Mouse (Mus musculus) liver, adult 2 months (tissue): Measurements from ENCODE around the gene Nfu1. TPM values are rescaled to one million over a fixed set of nuclear protein-coding genes. Genes with fewer than 3 reads are reported as not detected.

ENCODE experiments used
- DNase-seq: peaks from one replicate; pipeline ENCODE4 v3.0.0-alpha.2; 2011; ENCODE audit warnings: low read depth, low spot score; ENCODE audit errors: extremely low read depth
- H3K27ac ChIP-seq: fragments of 200-500 bp; replicated peaks from 2 replicates; pipeline ENCODE4 v1.5.1; 2012; ENCODE audit warnings: low read depth, mild to moderate bottlenecking, control low read depth, inconsistent platforms, low read length; ENCODE audit not compliant: insufficient read depth
- H3K27me3 ChIP-seq: fragments of 200-500 bp; 2 replicates; pipeline ENCODE4 v1.6.1; 2012; ENCODE audit warnings: mild to moderate bottlenecking, moderate library complexity, low read length, inconsistent platforms; ENCODE audit not compliant: control insufficient read depth, insufficient read depth
- H3K36me3 ChIP-seq: fragments of 200-500 bp; 2 replicates; pipeline ENCODE4 v1.6.1; 2012; ENCODE audit warnings: low read length, inconsistent platforms; ENCODE audit not compliant: control insufficient read depth, insufficient read depth
- H3K4me1 ChIP-seq: fragments of 200-500 bp; 2 replicates; pipeline ENCODE4 v1.6.1; 2011; ENCODE audit warnings: low read length; ENCODE audit not compliant: control insufficient read depth, insufficient read depth
- H3K4me3 ChIP-seq: fragments of 200-500 bp; 2 replicates; pipeline ENCODE4 v1.5.1; 2011; ENCODE audit warnings: low read depth, mild to moderate bottlenecking, control low read depth, low read length, moderate library complexity; ENCODE audit not compliant: insufficient read depth
- H3K79me2 ChIP-seq: fragments of 200-500 bp; 2 replicates; pipeline ENCODE4 v1.6.1; 2012; ENCODE audit warnings: inconsistent platforms, mild to moderate bottlenecking, low read length, moderate library complexity; ENCODE audit not compliant: control insufficient read depth, insufficient read depth
- H3K9ac ChIP-seq: fragments of 200-500 bp; 2 replicates; pipeline ENCODE4 v1.6.1; 2012; ENCODE audit warnings: low read depth, mild to moderate bottlenecking, control low read depth, inconsistent platforms, low read length
- CTCF ChIP-seq: fragments of 200-500 bp; IDR thresholded peaks from 2 replicates; pipeline ENCODE4 v1.5.1; 2011; ENCODE audit warnings: low read depth, low read length, control low read depth
- POLR2A ChIP-seq: fragments of 200-500 bp; IDR thresholded peaks from 2 replicates; pipeline ENCODE4 v1.6.1; 2011; ENCODE audit warnings: low read length, control low read depth; ENCODE audit not compliant: insufficient read depth; ENCODE audit errors: extremely low read depth
- WGBS: fragments of 180-500 bp; shearing (Covaris S2); methylation state at CpG from one replicate; pipeline ENCODE4 v1.1.7; 2018; 5-methylcytosine and 5-hydroxymethylcytosine counted together
- polyA plus RNA-seq: library from polyadenylated mRNA; depleted of rRNA; stranded (reverse); fragments of >200 nt; gene quantifications from 2 replicates; pipeline ENCODE4 v1.2.3, GENCODE M21; 2012; rRNA removed
- total RNA-seq: library from RNA; depleted of rRNA; stranded (reverse); fragments of >200 nt; gene quantifications from 2 replicates; pipeline ENCODE4 v1.2.3, GENCODE M21; 2014; rRNA removed

Nfu1 gene
- total RNA-seq (43.6 and 51.7 TPM in 2 replicates), polyA plus RNA-seq (152 and 210 TPM in 2 replicates)

GRCm38 (mm10) chr6:87008887-87009286 is at the start of gene Nfu1:
Gene Nfu1, plus strand, starts transcription at chr6:87009236.
- peaks cover 6% of the 10 kb centered on the region for H3K4me1 ChIP-seq
- no peak for TF ChIP-seq CTCF
- no peak for TF ChIP-seq POLR2A
- H3K4me3 ChIP-seq = peak within 1 kb of the TSS; percentile 98
- DNase-seq = no peak
- peak within 1 kb of the TSS; percentile 93 for H3K27ac ChIP-seq
- H3K9ac ChIP-seq = peak within 1 kb of the TSS; percentile 98
- 0 out of 2 replicates have a peak, but pooled peaks cover 2% of the 10 kb centered on the region for H3K36me3 ChIP-seq
- WGBS = 90% methylated on average over 6 of the region's 6 CpGs
- no peaks in the 10 kb centered on the region for H3K27me3 ChIP-seq
- peaks cover 5% of the 10 kb centered on the region; the same call in 1 of the 2 replicates for H3K79me2 ChIP-seq

- 89% methylated on average over 7 of the region's 7 CpGs for WGBS
- H3K27ac ChIP-seq = no peak overlapping the region
- no peak overlapping the region for H3K4me3 ChIP-seq
- no peaks in the 10 kb centered on the region for H3K4me1 ChIP-seq
- TF ChIP-seq POLR2A (no peak), CTCF (no peak)
- H3K79me2 ChIP-seq = no peaks in the 10 kb centered on the region
- DNase-seq = no peak
- no peaks in the 10 kb centered on the region for H3K27me3 ChIP-seq
- peaks cover 65% of the 10 kb centered on the region for H3K36me3 ChIP-seq
- no peak overlapping the region for H3K9ac ChIP-seq
Measured at GRCm38 (mm10) chr6:86963987-86964685, 44.9 kb upstream of the Nfu1 start.

GRCm38 (mm10) chr6:86967166-86967565 is 41.9 kb upstream of the Nfu1 start:
- 87% methylated on average over 2 of the region's 2 CpGs for WGBS
- Histone ChIP-seq H3K4me1 (no peaks in the 10 kb centered on the region), H3K79me2 (no peaks in the 10 kb centered on the region), H3K27ac (no peak overlapping the region), H3K9ac (no peak overlapping the region), H3K27me3 (no peaks in the 10 kb centered on the region), H3K36me3 (peaks cover 50% of the 10 kb centered on the region), H3K4me3 (no peak overlapping the region)
- DNase-seq = no peak
- TF ChIP-seq POLR2A (no peak), CTCF (no peak)

- TF ChIP-seq CTCF (no peak), POLR2A (no peak)
- Histone ChIP-seq H3K27me3 (no peaks in the 10 kb centered on the region), H3K4me3 (no peak overlapping the region), H3K27ac (no peak overlapping the region), H3K9ac (no peak overlapping the region), H3K79me2 (no peaks in the 10 kb centered on the region), H3K36me3 (peaks cover 17% of the 10 kb centered on the region), H3K4me1 (no peaks in the 10 kb centered on the region)
- DNase-seq = no peak
- 97% methylated on average over 4 of the region's 4 CpGs for WGBS
Measured at GRCm38 (mm10) chr6:86973956-86974355, 35.1 kb upstream of the Nfu1 start.

GRCm38 (mm10) chr6:86978156-86978908 is 30.7 kb upstream of the Nfu1 start:
- Histone ChIP-seq H3K4me1 (no peaks in the 10 kb centered on the region), H3K9ac (no peak overlapping the region), H3K4me3 (no peak overlapping the region), H3K36me3 (peaks cover 18% of the 10 kb centered on the region), H3K27ac (no peak overlapping the region), H3K27me3 (no peaks in the 10 kb centered on the region), H3K79me2 (no peaks in the 10 kb centered on the region)
- 50% methylated on average over 8 of the region's 8 CpGs for WGBS
- TF ChIP-seq CTCF = no peak
- TF ChIP-seq POLR2A = no peak
- DNase-seq = peak; percentile 21
